Mouse (Mus musculus) right cerebral cortex, postnatal 14 days (tissue): ENCODE results near the gene Erbb4.

Experiments
- DNase-seq: peaks from one replicate; pipeline ENCODE4 v3.0.0; 2022

The Erbb4 gene

GRCm38 (mm10) chr1:69023157-69023925 is 84.5 kb downstream of the Erbb4 start:
- DNase-seq, result no peak

GRCm38 (mm10) chr1:69009800-69010505 is 97.9 kb downstream of the Erbb4 start:
- DNase-seq, result no peak

GRCm38 (mm10) chr1:69001371-69001770 is 106.5 kb downstream of the Erbb4 start:
- no peak for DNase-seq

- no peak for DNase-seq
Measured at GRCm38 (mm10) chr1:68979251-68979650, 128.6 kb downstream of the Erbb4 start.

GRCm38 (mm10) chr1:68978571-68978970 is 129.3 kb downstream of the Erbb4 start:
- DNase-seq, result no peak

- no peak for DNase-seq
Measured at GRCm38 (mm10) chr1:68973355-68974127, 134.3 kb downstream of the Erbb4 start.

GRCm38 (mm10) chr1:68964127-68964526 is 143.7 kb downstream of the Erbb4 start:
- DNase-seq, result no peak

- DNase-seq, result no peak
Measured at GRCm38 (mm10) chr1:68961365-68962116, 146.3 kb downstream of the Erbb4 start.

GRCm38 (mm10) chr1:68956766-68957533 is 150.9 kb downstream of the Erbb4 start:
- no peak for DNase-seq

GRCm38 (mm10) chr1:68955482-68955881 is 152.4 kb downstream of the Erbb4 start:
- DNase-seq, result no peak

- DNase-seq, result no peak
Measured at GRCm38 (mm10) chr1:68943141-68943540, 164.7 kb downstream of the Erbb4 start.

GRCm38 (mm10) chr1:68934804-68935203 is 173.1 kb downstream of the Erbb4 start:
- no peak for DNase-seq

GRCm38 (mm10) chr1:68933330-68934065 is 174.4 kb downstream of the Erbb4 start:
- DNase-seq, result no peak

GRCm38 (mm10) chr1:68917828-68918227 is 190.0 kb downstream of the Erbb4 start:
- DNase-seq, result no peak

GRCm38 (mm10) chr1:68892041-68892440 is 215.8 kb downstream of the Erbb4 start:
- DNase-seq, result no peak

- no peak for DNase-seq
Measured at GRCm38 (mm10) chr1:68886823-68887222, 221.0 kb downstream of the Erbb4 start.

- no peak for DNase-seq
Measured at GRCm38 (mm10) chr1:68874954-68875353, 232.9 kb downstream of the Erbb4 start.

- DNase-seq, result no peak
Measured at GRCm38 (mm10) chr1:68873635-68874020, 234.2 kb downstream of the Erbb4 start.

- no peak for DNase-seq
Measured at GRCm38 (mm10) chr1:68872976-68873634, 234.8 kb downstream of the Erbb4 start.

GRCm38 (mm10) chr1:68860341-68860740 is 247.5 kb downstream of the Erbb4 start:
- no peak for DNase-seq

- no peak for DNase-seq
Measured at GRCm38 (mm10) chr1:68859480-68859879, 248.4 kb downstream of the Erbb4 start.
